Mouse (Mus musculus) intestine, embryonic 16.5 days (tissue): ENCODE measurements around the gene Dcaf1. TPM values are rescaled to one million over a fixed set of nuclear protein-coding genes. Genes with fewer than 3 reads are reported as not detected.

ENCODE experiments used
- ATAC-seq: fragments of 200-750 bp; cut with Nextera tagmentation; 2 replicates; pipeline ENCODE4 v1.8.0; 2017; ENCODE audit warnings: moderate TSS enrichment, moderate library complexity
- H3K27ac ChIP-seq: fragments of 300-500 bp; sonication (generic); 2 replicates; pipeline ENCODE4 v1.5.1; 2014; ENCODE audit warnings: mild to moderate bottlenecking, low read length
- H3K27me3 ChIP-seq: fragments of 300-500 bp; sonication (generic); replicated peaks from 2 replicates; pipeline ENCODE4 v1.6.1; 2014; ENCODE audit warnings: low read length, control low read depth, mixed read lengths; ENCODE audit not compliant: control insufficient read depth, insufficient read depth
- H3K36me3 ChIP-seq: fragments of 300-500 bp; sonication (generic); 2 replicates; pipeline ENCODE4 v1.6.1; 2014; ENCODE audit warnings: low read length, control low read depth; ENCODE audit not compliant: control insufficient read depth, insufficient read depth
- H3K4me1 ChIP-seq: fragments of 300-500 bp; sonication (generic); 2 replicates; pipeline ENCODE4 v1.6.1; 2014; ENCODE audit warnings: low read length, control low read depth, mixed read lengths; ENCODE audit not compliant: control insufficient read depth, insufficient read depth
- H3K4me2 ChIP-seq: fragments of 300-500 bp; sonication (generic); 2 replicates; pipeline ENCODE4 v1.6.1; 2014; ENCODE audit warnings: low read depth, low read length, control low read depth
- H3K4me3 ChIP-seq: fragments of 300-500 bp; sonication (generic); 2 replicates; pipeline ENCODE4 v1.5.1; 2014; ENCODE audit warnings: mild to moderate bottlenecking, low read length
- H3K9ac ChIP-seq: fragments of 300-500 bp; sonication (generic); 2 replicates; pipeline ENCODE4 v1.6.1; 2014; ENCODE audit warnings: low read depth, low read length
- H3K9me3 ChIP-seq: fragments of 300-500 bp; sonication (generic); 2 replicates; pipeline ENCODE4 v1.6.1; 2016; ENCODE audit warnings: low read length, control low read depth; ENCODE audit not compliant: control insufficient read depth
- WGBS: fragments of 180-500 bp; shearing (Covaris S2); extraction: QIAGEN DNeasy Blood & Tissue Kit; methylation state at CpG from one replicate; pipeline ENCODE4 v1.1.7; 2014; 5-methylcytosine and 5-hydroxymethylcytosine counted together
- polyA plus RNA-seq: library from polyadenylated mRNA; unstranded; fragments of >200 nt; fragmentation: Nextera tagmentation; extraction: Ambion mirVana; gene quantifications from 2 replicates; pipeline ENCODE4 v1.2.1, GENCODE M21; 2015

Dcaf1 gene
- polyA plus RNA-seq, 1 experiment from 2014 or later: 18.2 TPM

- no peaks in the 10 kb centered on the region for H3K4me1 ChIP-seq
- H3K4me2 ChIP-seq: no peak overlapping the region
- ATAC-seq: no peak
- H3K9me3 ChIP-seq: no peaks in the 10 kb centered on the region
- H3K27me3 ChIP-seq: no peaks in the 10 kb centered on the region
- no peak overlapping the region for H3K4me3 ChIP-seq
- H3K27ac ChIP-seq: no peak overlapping the region
- WGBS: 11% methylated on average over 1 of the region's 1 CpGs
- no peaks in the 10 kb centered on the region for H3K36me3 ChIP-seq
- no peak overlapping the region for H3K9ac ChIP-seq
These were observed 92.1 kb downstream of the Dcaf1 start for GRCm38 (mm10) chr9:106913759-106914158.

- H3K36me3 ChIP-seq: no peaks in the 10 kb centered on the region
- no peak overlapping the region for H3K27ac ChIP-seq
- H3K9ac ChIP-seq: no peak overlapping the region
- no peaks in the 10 kb centered on the region for H3K9me3 ChIP-seq
- H3K4me1 ChIP-seq: no peaks in the 10 kb centered on the region
- no peak for ATAC-seq
- WGBS: 83% methylated on average over 6 of the region's 6 CpGs
- no peak overlapping the region for H3K4me2 ChIP-seq
- H3K4me3 ChIP-seq: no peak overlapping the region
- H3K27me3 ChIP-seq: no peaks in the 10 kb centered on the region
These were observed 93.2 kb downstream of the Dcaf1 start for GRCm38 (mm10) chr9:106914878-106915277.

Other genes with a start within 250 kb of the Dcaf1 start
- not detected in 2 replicates for gene Iqcf6, start 195.3 kb upstream of the Dcaf1 start, polyA plus RNA-seq
- not detected in 2 replicates for gene Grm2, start 165.8 kb upstream of the Dcaf1 start, polyA plus RNA-seq
- gene Tex264, start 135.9 kb upstream of the Dcaf1 start, polyA plus RNA-seq: 66.4 and 74.0 TPM in 2 replicates
- gene Rad54l2, start 32.7 kb upstream of the Dcaf1 start, polyA plus RNA-seq: 3.3 and 3.7 TPM in 2 replicates
- 3.5 and 3.7 TPM in 2 replicates for gene Rbm15b, start 65.6 kb downstream of the Dcaf1 start, polyA plus RNA-seq
- gene Manf, start 70.1 kb downstream of the Dcaf1 start, polyA plus RNA-seq: 354 and 382 TPM in 2 replicates